Mouse (Mus musculus) heart, adult 2 months (tissue): ENCODE results near the gene Arl4c. TPM values are rescaled to one million over a fixed set of nuclear protein-coding genes. Genes with fewer than 3 reads are reported as not detected.

ENCODE experiments used
- DNase-seq, 2 experiments: peaks; one replicate each; pipeline ENCODE4 v3.0.0; 2021
- H3K27ac ChIP-seq: fragments of 200-600 bp; 2 replicates; pipeline ENCODE4 v1.8.1; 2022
- H3K27me3 ChIP-seq: fragments of 200-500 bp; 2 replicates; pipeline ENCODE4 v1.6.1; 2012; ENCODE audit warnings: mild to moderate bottlenecking, low read length, inconsistent platforms, mixed read lengths; ENCODE audit not compliant: control insufficient read depth, insufficient read depth
- H3K36me3 ChIP-seq: fragments of 200-500 bp; 2 replicates; pipeline ENCODE4 v1.6.1; 2012; ENCODE audit warnings: low read length, inconsistent platforms; ENCODE audit not compliant: control insufficient read depth, insufficient read depth
- H3K4me1 ChIP-seq: fragments of 200-500 bp; 2 replicates; pipeline ENCODE4 v1.6.1; 2011; ENCODE audit warnings: low read length; ENCODE audit not compliant: control insufficient read depth, insufficient read depth
- H3K4me3 ChIP-seq: fragments of 200-600 bp; 2 replicates; pipeline ENCODE4 v1.8.1; 2022
- H3K79me2 ChIP-seq: fragments of 200-500 bp; replicated peaks from 2 replicates; pipeline ENCODE4 v1.6.1; 2012; ENCODE audit warnings: mild to moderate bottlenecking, inconsistent platforms, low read length, moderate library complexity, mixed read lengths; ENCODE audit not compliant: control insufficient read depth, insufficient read depth
- H3K9ac ChIP-seq: fragments of 200-500 bp; 2 replicates; pipeline ENCODE4 v1.6.1; 2012; ENCODE audit warnings: low read depth, mild to moderate bottlenecking, control low read depth, inconsistent platforms, low read length, mixed read lengths
- CTCF ChIP-seq: fragments of 200-600 bp; IDR thresholded peaks from 2 replicates; pipeline ENCODE4 v1.8.1; 2022; ENCODE audit warnings: antibody characterized with exemption, mild to moderate bottlenecking, moderate library complexity
- EP300 ChIP-seq: fragments of 200-500 bp; IDR thresholded peaks from 2 replicates; pipeline ENCODE4 v1.6.1; 2011; ENCODE audit warnings: low read depth, low read length, control low read depth; ENCODE audit not compliant: insufficient read depth
- POLR2A ChIP-seq: fragments of 200-500 bp; IDR thresholded peaks from 2 replicates; pipeline ENCODE4 v1.6.1; 2011; ENCODE audit warnings: mild to moderate bottlenecking, low read depth, low read length, control low read depth; ENCODE audit not compliant: insufficient read depth
- WGBS: fragments of 180-500 bp; shearing (Covaris S2); methylation state at CpG from one replicate; pipeline ENCODE4 v1.1.7; 2018; 5-methylcytosine and 5-hydroxymethylcytosine counted together
- intact Hi-C: fragments of 180-260 bp; cut with DNase I; formaldehyde crosslinking; loops from one replicate; pipeline ENCODE4 v1.15.1; 2025
- polyA plus RNA-seq: library from polyadenylated mRNA; depleted of rRNA; stranded (reverse); fragments of >200 nt; gene quantifications from 2 replicates; pipeline ENCODE4 v1.2.3, GENCODE M21; 2012
- total RNA-seq, 2 experiments: library from RNA; stranded (reverse); gene quantifications; 2 replicates each; pipeline ENCODE4 v1.2.3; 2021

Gene Arl4c
- total and polyA plus RNA-seq, 3 experiments: 3.4 to 4.9 (median 4.5) TPM

DNA sequence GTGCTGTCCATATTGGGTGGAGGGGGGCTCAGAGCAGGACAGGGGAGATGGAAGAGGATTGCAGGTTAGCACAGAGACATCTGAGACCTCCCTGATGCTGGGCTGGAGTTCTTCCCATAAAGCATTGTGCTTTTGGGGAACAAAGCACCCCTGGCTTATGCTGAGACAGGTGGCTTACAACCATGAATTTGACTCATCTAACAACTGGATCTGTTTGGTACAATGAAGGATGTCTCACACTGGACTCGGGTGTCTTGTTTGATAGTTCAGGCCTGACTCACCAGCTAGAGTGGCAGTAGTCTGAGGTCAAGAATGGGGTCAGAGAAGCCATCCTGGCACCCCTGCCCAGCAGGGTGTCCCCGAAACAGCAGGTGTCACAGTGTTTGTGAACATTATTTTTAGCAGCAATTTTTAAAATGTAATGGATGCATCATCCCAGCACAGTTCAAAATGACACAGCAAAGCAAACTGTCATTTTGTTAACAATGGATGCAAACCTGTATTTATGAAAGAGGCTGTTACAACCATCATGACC lies 9.7 kb downstream of the Arl4c start:
- intact Hi-C loops: no loop called here
- WGBS: 81% methylated on average over 2 of the region's 2 CpGs
- TF ChIP-seq CTCF: no peak
- TF ChIP-seq EP300: no peak
- TF ChIP-seq POLR2A: no peak
- H3K79me2 ChIP-seq: no peaks in the 10 kb centered on the region
- H3K27ac ChIP-seq: no peak overlapping the region
- no peak overlapping the region for H3K4me3 ChIP-seq
- H3K36me3 ChIP-seq: no peaks in the 10 kb centered on the region
- no peak for DNase-seq
- H3K9ac ChIP-seq: no peak overlapping the region
- H3K27me3 ChIP-seq: no peaks in the 10 kb centered on the region
- no peaks in the 10 kb centered on the region for H3K4me1 ChIP-seq

DNA sequence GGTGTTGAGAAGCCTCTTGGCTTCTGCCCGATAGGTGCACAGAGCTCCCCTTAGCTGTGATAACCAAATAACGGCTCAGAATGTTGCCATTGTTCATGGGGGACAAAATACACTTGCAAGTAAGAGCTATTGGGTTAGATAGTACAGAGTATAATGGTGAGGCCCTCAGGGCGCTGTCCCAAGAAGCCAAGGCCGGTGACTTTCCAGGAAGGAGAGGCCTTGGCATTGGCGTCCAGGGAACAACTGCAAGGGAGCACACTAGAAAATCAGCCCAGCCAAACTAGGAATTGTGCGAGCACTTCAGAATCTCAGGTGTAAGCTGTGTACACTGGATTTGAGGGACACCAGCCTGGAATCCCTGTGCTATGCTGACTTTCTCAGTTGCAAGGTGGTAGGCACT lies 11.4 kb downstream of the Arl4c start:
- DNase-seq: no peak
- no peaks in the 10 kb centered on the region for H3K27me3 ChIP-seq
- H3K4me1 ChIP-seq: no peaks in the 10 kb centered on the region
- 89% methylated on average over 6 of the region's 6 CpGs for WGBS
- no peaks in the 10 kb centered on the region for H3K36me3 ChIP-seq
- H3K4me3 ChIP-seq: no peak overlapping the region
- H3K79me2 ChIP-seq: no peaks in the 10 kb centered on the region
- intact Hi-C loops: no loop called here
- TF ChIP-seq POLR2A: no peak
- TF ChIP-seq EP300: no peak
- no peak for TF ChIP-seq CTCF
- no peak overlapping the region for H3K27ac ChIP-seq
- no peak overlapping the region for H3K9ac ChIP-seq

DNA sequence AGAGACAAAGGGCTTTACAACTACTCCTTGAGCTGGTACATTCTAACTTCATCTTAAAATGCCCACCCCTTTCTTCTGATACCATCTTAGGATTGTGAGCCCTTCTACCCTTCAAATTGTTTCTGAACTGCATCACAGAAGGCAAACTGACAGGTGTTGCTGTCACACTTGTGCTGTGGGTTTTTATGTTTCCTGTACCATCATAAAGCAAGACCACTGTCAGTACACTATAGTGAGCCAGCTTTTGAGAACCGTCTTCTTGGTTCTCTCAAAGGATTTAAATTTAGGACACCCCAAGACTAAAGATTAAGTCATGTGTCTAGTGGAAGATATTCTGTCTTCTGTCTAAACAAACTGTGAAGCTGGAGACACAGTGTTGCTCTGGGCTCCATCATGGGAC lies 17.3 kb downstream of the Arl4c start:
- H3K27ac ChIP-seq: no peak overlapping the region
- H3K4me3 ChIP-seq: no peak overlapping the region
- no peaks in the 10 kb centered on the region for H3K36me3 ChIP-seq
- intact Hi-C loops: no loop called here
- no peak for TF ChIP-seq POLR2A
- no peak for TF ChIP-seq EP300
- no peak for TF ChIP-seq CTCF
- no peak for DNase-seq
- no peaks in the 10 kb centered on the region for H3K79me2 ChIP-seq
- H3K9ac ChIP-seq: no peak overlapping the region
- 80% methylated on average over 1 of the region's 1 CpGs for WGBS
- H3K4me1 ChIP-seq: no peaks in the 10 kb centered on the region
- H3K27me3 ChIP-seq: no peaks in the 10 kb centered on the region

DNA sequence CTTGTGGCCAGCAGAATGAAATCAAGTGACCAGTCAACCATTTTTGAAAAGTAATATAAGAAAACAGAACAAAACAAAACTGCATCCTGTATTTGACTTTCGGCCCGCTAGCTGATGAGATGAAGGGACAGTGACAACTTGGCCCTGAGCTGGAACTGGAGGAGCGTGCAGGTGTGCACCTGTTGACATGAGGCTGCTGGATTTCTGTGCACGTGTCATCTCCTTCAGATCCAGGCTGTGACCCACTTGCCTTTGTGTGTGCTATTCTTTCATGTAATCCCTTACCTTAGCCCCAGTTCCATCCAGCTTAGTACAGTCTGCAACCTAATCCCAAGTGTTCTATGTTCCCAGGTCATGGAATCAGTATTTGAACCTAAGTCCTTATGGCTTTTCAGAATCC lies 20.4 kb downstream of the Arl4c start:
- intact Hi-C loops: no loop called here
- Histone ChIP-seq H3K27me3 (no peaks in the 10 kb centered on the region), H3K79me2 (no peaks in the 10 kb centered on the region), H3K27ac (no peak overlapping the region), H3K4me3 (no peak overlapping the region), H3K36me3 (no peaks in the 10 kb centered on the region), H3K9ac (no peak overlapping the region), H3K4me1 (no peaks in the 10 kb centered on the region)
- DNase-seq: no peak
- 94% methylated on average over 4 of the region's 4 CpGs for WGBS
- TF ChIP-seq POLR2A: no peak
- TF ChIP-seq CTCF: no peak
- TF ChIP-seq EP300: no peak

DNA sequence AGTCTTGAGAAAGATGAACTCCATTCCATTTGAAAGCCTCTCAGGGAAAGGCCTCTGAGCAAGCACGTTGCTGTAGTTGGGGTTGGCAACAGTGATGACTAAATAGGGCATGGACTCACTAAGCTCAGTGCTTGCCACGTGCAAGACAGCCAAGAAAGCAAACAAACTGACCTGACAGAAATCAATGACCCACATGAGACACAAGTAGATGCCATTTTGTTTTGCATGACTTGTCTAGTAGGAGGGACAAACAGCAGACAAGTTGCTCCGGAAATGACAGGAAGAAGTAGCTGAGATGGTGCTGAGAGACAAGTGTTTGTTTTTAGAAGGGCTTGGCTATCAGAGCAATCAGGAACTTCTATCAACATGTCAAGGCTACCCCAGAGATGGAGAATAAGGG lies 21.2 kb downstream of the Arl4c start:
- Histone ChIP-seq H3K4me1 (no peaks in the 10 kb centered on the region), H3K79me2 (no peaks in the 10 kb centered on the region), H3K27me3 (no peaks in the 10 kb centered on the region), H3K36me3 (no peaks in the 10 kb centered on the region), H3K9ac (no peak overlapping the region), H3K4me3 (no peak overlapping the region), H3K27ac (no peak overlapping the region)
- no peak for DNase-seq
- TF ChIP-seq CTCF (no peak), EP300 (no peak), POLR2A (no peak)
- 54% methylated on average over 3 of the region's 3 CpGs for WGBS
- intact Hi-C loops: no loop called here

DNA sequence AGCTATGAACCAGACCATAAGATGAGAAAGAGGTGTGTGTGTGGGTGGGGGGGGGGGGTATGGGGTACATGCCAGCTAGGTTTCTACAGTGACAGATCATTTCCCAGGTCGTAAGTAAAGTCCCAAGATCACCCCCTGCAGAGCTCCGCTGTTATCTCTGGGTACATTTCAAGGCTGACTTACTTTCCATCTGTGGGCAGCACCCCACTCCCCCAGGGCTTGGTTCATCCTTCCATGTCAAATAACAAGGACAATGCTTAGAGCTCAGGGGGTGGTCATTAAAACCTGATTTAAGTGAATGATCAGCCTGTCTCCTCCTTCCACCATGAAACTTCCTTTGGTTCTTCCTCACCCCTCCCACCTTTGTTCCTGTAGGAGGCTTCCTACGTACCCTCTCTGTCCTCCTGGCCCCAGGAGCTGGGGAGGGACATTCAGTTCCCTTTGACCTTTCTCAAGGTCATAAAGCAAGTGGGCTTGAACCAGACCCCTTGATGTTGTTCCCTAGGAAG lies 23.7 kb downstream of the Arl4c start:
- no peaks in the 10 kb centered on the region for H3K4me1 ChIP-seq
- no peak for DNase-seq
- no peak for TF ChIP-seq POLR2A
- no peak for TF ChIP-seq EP300
- no peak for TF ChIP-seq CTCF
- H3K79me2 ChIP-seq: no peaks in the 10 kb centered on the region
- no peaks in the 10 kb centered on the region for H3K27me3 ChIP-seq
- no peak overlapping the region for H3K4me3 ChIP-seq
- no peak overlapping the region for H3K9ac ChIP-seq
- no peaks in the 10 kb centered on the region for H3K36me3 ChIP-seq
- H3K27ac ChIP-seq: no peak overlapping the region
- intact Hi-C loops: no loop called here
- WGBS: 74% methylated on average over 3 of the region's 3 CpGs
